Mouse (Mus musculus) embryonic facial prominence, embryonic 11.5 days (tissue): ENCODE data around the gene Dlx3. TPM values are rescaled to one million over a fixed set of nuclear protein-coding genes. Genes with fewer than 3 reads are reported as not detected.

Experiments used
- ATAC-seq: fragments of 200-750 bp; cut with Nextera tagmentation; replicated peaks from 2 replicates; pipeline ENCODE4 v1.8.0; 2017; ENCODE audit warnings: low read depth; ENCODE audit not compliant: insufficient number of reproducible peaks, low FRiP score, low TSS enrichment
- DNase-seq: peaks from one replicate; pipeline ENCODE4 v3.0.0-alpha.2; 2015; ENCODE audit warnings: low spot score
- H3K27ac ChIP-seq: fragments of 300-500 bp; sonication (generic); replicated peaks from 2 replicates; pipeline ENCODE4 v1.5.1; 2014; ENCODE audit warnings: mild to moderate bottlenecking, low read depth, low read length, control low read depth
- H3K27me3 ChIP-seq: fragments of 300-500 bp; sonication (generic); 2 replicates; pipeline ENCODE4 v1.6.1; 2014; ENCODE audit warnings: mild to moderate bottlenecking, low read length, moderate library complexity, mixed read lengths; ENCODE audit not compliant: control insufficient read depth, insufficient read depth
- H3K36me3 ChIP-seq: fragments of 300-500 bp; sonication (generic); replicated peaks from 2 replicates; pipeline ENCODE4 v1.6.1; 2014; ENCODE audit warnings: low read depth, mild to moderate bottlenecking, low read length, moderate library complexity, mixed read lengths; ENCODE audit not compliant: control insufficient read depth, insufficient read depth
- H3K4me1 ChIP-seq: fragments of 300-500 bp; sonication (generic); 2 replicates; pipeline ENCODE4 v1.6.1; 2014; ENCODE audit warnings: low read length, mixed read lengths; ENCODE audit not compliant: control insufficient read depth, insufficient read depth
- H3K4me2 ChIP-seq: fragments of 300-500 bp; sonication (generic); 2 replicates; pipeline ENCODE4 v1.6.1; 2014; ENCODE audit warnings: low read depth, mild to moderate bottlenecking, control low read depth, low read length, moderate library complexity
- H3K4me3 ChIP-seq: fragments of 300-500 bp; sonication (generic); 2 replicates; pipeline ENCODE4 v1.5.1; 2014; ENCODE audit warnings: low read depth, low read length, control low read depth
- H3K9ac ChIP-seq: fragments of 300-500 bp; sonication (generic); replicated peaks from 2 replicates; pipeline ENCODE4 v1.6.1; 2014; ENCODE audit warnings: mild to moderate bottlenecking, control low read depth, low read length
- H3K9me3 ChIP-seq: fragments of 300-500 bp; sonication (generic); replicated peaks from 2 replicates; pipeline ENCODE4 v1.6.1; 2016; ENCODE audit warnings: mild to moderate bottlenecking, low read length, inconsistent platforms, mixed read lengths; ENCODE audit not compliant: control insufficient read depth
- WGBS: fragments of 180-500 bp; shearing (Covaris S2); extraction: QIAGEN DNeasy Blood & Tissue Kit; methylation state at CpG from one replicate; pipeline ENCODE4 v1.1.7; 2014; 5-methylcytosine and 5-hydroxymethylcytosine counted together
- polyA plus RNA-seq: library from polyadenylated mRNA; unstranded; fragments of >200 nt; fragmentation: Nextera tagmentation; extraction: Ambion mirVana; gene quantifications from 2 replicates; pipeline ENCODE4 v1.2.1, GENCODE M21; 2014

Dlx3 gene
- polyA plus RNA-seq, 1 experiment from 2014 or later = 21.7 TPM

DNA sequence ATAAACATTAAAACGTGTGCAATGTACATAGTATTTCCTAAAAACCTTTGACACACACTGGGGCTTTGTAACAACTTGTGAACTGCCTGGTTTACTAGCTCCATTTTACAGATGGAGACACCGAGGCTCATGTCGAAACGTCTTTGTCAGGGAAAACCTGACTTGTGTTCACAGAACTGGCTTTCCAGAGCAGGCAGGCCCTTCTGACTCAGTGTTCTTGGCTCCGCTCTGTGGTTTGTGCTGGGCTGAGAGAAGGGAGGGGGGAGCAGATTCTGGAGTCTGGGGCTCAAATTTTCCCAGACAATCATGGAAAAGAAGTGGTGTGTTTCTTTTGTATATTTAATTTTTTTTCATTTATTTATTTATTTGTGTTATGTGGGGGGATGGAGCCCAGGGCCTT lies 33.8 kb downstream of the Dlx3 start:
- ATAC-seq (no peak), DNase-seq (no peak)
- 72% methylated on average over 5 of the region's 5 CpGs for WGBS
- Histone ChIP-seq H3K36me3 (no peaks in the 10 kb centered on the region), H3K9me3 (no peaks in the 10 kb centered on the region), H3K4me1 (no peaks in the 10 kb centered on the region), H3K9ac (no peak overlapping the region), H3K27ac (no peak overlapping the region), H3K4me2 (no peak overlapping the region), H3K27me3 (peaks cover 19% of the 10 kb centered on the region), H3K4me3 (no peak overlapping the region)

DNA sequence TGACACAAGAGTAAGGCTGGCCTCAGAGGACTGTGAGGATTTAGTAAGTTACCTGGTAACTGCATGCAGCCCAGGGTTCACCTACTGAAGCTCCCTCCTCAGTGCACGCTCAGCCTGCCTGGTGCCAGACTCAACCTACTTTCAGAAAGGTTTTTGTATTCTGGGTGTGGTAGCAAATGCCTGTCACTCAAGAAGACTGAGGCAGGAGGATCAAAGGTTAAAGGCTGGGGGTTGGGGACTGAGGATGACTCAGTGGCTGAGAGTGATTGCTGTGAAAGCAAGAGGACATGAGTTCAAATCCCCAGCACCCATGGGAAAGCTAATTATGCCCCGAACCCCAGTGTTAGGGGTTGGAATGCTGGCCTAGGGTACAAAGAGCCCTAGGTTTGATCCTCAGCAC lies 35.6 kb downstream of the Dlx3 start:
- no peaks in the 10 kb centered on the region for H3K4me1 ChIP-seq
- no peak overlapping the region for H3K4me3 ChIP-seq
- no peaks in the 10 kb centered on the region for H3K36me3 ChIP-seq
- WGBS = 75% methylated on average over 2 of the region's 2 CpGs
- ATAC-seq = no peak
- no peaks in the 10 kb centered on the region for H3K9me3 ChIP-seq
- H3K27me3 ChIP-seq = peaks cover 10% of the 10 kb centered on the region
- no peak overlapping the region for H3K27ac ChIP-seq
- no peak overlapping the region for H3K4me2 ChIP-seq
- no peak for DNase-seq
- no peak overlapping the region for H3K9ac ChIP-seq

DNA sequence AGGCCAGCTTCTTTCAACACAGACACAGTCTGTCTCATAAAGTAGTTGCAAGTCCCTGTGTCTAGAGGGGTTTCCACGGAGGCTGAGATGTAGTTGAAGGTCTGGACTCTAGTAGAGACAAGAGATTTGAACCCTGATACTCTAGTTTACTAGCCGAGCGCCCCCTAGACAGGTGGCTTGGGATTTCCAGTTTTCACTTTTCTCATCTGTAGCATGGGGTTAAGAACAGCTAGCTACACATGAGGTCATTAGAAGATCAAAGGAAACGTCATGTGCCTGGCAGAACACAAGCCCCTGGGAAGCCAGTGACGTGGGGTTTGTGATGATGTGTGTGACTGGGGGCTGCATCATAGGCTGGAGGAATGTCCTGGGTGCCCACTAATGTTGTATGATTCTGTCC lies 37.4 kb downstream of the Dlx3 start:
- Histone ChIP-seq H3K27me3 (no peaks in the 10 kb centered on the region), H3K9me3 (no peaks in the 10 kb centered on the region), H3K9ac (no peak overlapping the region), H3K4me3 (no peak overlapping the region), H3K36me3 (no peaks in the 10 kb centered on the region), H3K27ac (no peak overlapping the region), H3K4me2 (no peak overlapping the region), H3K4me1 (no peaks in the 10 kb centered on the region)
- ATAC-seq (no peak), DNase-seq (no peak)
- 61% methylated on average over 5 of the region's 5 CpGs for WGBS

DNA sequence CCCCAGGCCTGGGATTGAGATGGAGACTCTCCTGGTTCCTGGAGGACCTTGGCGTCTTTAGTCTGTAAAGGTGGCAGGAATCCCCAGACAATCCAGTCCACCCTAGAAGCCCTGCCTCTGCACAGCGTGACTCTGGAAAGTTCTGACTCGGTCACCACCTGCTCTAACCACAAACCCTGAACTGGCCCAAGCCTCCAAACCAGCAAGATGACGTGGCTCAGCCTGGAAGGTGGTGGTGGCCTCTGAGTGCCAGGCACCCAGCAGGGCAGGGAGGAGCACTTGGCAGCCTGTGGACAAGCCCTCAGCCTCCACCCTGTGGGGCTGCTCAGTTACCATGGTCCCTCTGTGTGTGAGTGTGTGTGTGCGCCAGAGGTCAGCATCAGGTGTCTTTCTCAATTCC lies 38.0 kb downstream of the Dlx3 start:
- no peaks in the 10 kb centered on the region for H3K27me3 ChIP-seq
- ATAC-seq = no peak
- H3K4me1 ChIP-seq = no peaks in the 10 kb centered on the region
- 79% methylated on average over 5 of the region's 5 CpGs for WGBS
- DNase-seq = no peak
- no peaks in the 10 kb centered on the region for H3K9me3 ChIP-seq
- H3K27ac ChIP-seq = no peak overlapping the region
- no peak overlapping the region for H3K9ac ChIP-seq
- H3K4me2 ChIP-seq = no peak overlapping the region
- H3K36me3 ChIP-seq = no peaks in the 10 kb centered on the region
- H3K4me3 ChIP-seq = no peak overlapping the region

DNA sequence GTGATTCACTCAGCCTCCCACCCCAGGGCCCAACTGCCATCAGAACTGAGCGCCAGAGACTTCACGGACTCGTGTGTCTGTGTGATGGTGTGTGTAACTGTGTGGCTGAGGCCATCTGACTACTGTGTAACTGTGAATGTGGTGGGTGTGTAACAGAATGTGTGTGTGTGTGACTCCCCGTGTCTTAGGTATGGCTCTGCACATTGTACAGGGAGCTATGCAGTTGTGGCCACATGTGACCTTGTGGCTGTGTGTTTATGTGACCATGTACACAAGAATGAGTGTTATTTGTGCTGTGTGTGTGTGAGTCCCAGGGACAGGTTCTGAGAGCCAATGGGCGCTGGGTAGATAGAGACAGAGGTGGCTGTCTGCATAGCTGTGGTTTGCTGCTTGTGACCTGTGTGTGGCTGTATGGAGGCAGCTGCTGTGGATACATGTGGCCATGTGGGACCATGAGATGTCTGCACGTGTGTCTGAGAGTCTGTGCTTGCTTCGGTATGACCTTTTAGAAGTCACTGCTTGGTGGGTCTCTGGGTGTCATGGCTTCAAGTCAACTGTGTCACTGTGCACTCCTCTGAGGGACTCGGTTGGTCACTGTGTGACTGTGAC lies 39.9 kb downstream of the Dlx3 start:
- Histone ChIP-seq H3K4me2 (no peak overlapping the region), H3K27ac (no peak overlapping the region), H3K27me3 (no peaks in the 10 kb centered on the region), H3K9me3 (no peaks in the 10 kb centered on the region), H3K9ac (no peak overlapping the region), H3K36me3 (no peaks in the 10 kb centered on the region), H3K4me3 (no peak overlapping the region), H3K4me1 (no peaks in the 10 kb centered on the region)
- ATAC-seq (no peak), DNase-seq (no peak)
- 87% methylated on average over 8 of the region's 8 CpGs for WGBS

DNA sequence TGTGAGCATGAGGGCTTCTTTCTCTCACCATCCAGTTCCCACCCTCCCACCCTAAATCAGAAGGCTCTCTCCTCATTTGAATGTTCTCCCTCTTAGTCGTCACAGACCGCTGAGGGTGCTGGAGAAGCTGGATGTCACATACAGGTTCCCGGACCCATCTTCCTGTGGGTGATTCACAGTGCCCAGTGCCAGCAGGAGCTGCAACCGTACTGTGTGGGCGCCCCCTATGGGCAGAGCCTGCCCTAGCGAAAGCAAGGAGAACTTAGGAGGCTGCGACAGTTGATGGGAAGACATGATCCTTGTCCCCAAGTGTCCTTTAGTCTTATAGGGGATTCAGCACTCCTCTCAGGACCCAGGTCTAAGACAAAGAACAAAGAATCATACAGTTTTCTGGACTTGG lies 40.8 kb downstream of the Dlx3 start:
- WGBS = 48% methylated on average over 7 of the region's 7 CpGs
- Histone ChIP-seq H3K27ac (no peak overlapping the region), H3K4me2 (no peak overlapping the region), H3K4me1 (no peaks in the 10 kb centered on the region), H3K4me3 (no peak overlapping the region), H3K9me3 (no peaks in the 10 kb centered on the region), H3K36me3 (no peaks in the 10 kb centered on the region), H3K9ac (no peak overlapping the region), H3K27me3 (no peaks in the 10 kb centered on the region)
- ATAC-seq (no peak), DNase-seq (no peak)

DNA sequence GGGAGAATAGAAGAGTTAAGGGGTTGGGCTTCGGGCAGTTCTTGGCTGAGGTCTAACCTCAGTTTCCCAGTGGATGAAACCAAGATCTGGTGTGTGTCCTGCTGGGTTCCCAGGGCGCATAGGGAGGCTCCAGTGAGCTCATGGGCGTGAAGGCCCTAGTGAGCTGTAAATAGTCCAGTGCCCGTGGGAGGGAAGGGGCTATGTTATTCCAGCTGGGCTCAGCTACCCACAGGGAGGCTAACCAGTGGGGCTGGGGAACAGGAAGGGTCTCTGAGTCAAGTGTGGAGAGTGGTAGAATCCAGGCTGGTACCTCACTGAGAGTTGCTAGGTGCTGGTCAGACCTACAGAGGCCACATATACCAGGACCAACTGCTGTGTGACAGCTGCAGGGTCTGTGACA lies 41.8 kb downstream of the Dlx3 start:
- Histone ChIP-seq H3K9me3 (no peaks in the 10 kb centered on the region), H3K4me3 (no peak overlapping the region), H3K4me1 (no peaks in the 10 kb centered on the region), H3K36me3 (no peaks in the 10 kb centered on the region), H3K9ac (no peak overlapping the region), H3K4me2 (no peak overlapping the region), H3K27me3 (no peaks in the 10 kb centered on the region), H3K27ac (no peak overlapping the region)
- ATAC-seq = no peak
- DNase-seq = no peak
- WGBS = 74% methylated on average over 4 of the region's 4 CpGs

DNA sequence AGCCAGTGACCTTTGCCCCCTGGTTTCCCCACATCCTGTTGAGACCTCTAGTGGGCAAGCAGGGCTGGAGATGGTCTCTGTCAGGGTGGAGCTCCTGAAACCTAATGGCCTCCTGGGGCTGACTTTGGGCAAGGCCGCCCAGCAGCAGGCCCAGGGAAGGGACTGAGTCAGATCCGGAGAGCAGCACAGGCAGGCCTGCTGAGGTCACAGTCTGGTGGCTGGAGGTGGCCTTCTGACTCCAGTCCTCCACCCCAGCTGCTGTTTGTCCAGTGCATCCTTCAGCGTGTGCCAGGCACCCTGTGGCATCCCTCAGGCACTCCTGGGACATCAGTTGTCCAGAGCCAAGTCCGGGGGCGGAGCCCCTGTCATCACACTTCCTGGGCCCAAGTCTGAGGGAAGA lies 45.9 kb downstream of the Dlx3 start:
- Histone ChIP-seq H3K4me3 (no peak overlapping the region), H3K9me3 (no peaks in the 10 kb centered on the region), H3K27ac (no peak overlapping the region), H3K36me3 (no peaks in the 10 kb centered on the region), H3K9ac (no peak overlapping the region), H3K27me3 (no peaks in the 10 kb centered on the region), H3K4me2 (no peak overlapping the region), H3K4me1 (no peaks in the 10 kb centered on the region)
- ATAC-seq (no peak), DNase-seq (no peak)
- WGBS = 62% methylated on average over 5 of the region's 5 CpGs
